Mouse (Mus musculus): ENCODE data around the gene Cenpm.

DNA sequence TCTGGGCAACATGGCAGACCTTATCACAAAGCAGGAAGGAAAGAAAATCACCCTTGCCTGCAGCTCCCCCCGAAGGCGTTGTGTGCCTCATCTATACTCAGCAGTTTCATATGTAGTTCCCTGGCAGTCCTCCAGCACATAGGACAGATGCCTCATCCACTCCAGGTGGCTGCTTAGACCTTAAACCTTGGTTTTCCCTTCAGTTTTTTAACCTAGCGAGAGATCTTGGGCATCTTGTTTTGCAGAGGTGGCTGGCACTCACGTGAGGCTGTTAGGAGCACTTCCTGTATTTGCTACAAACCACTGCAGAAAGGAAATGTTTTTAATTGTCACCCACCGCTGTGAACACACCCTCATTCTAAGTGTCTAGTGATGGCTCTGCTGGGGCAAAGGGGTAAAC, 57.6 kb downstream of the Cenpm start:
- TF ChIP-seq CTCF (IDR thresholded peaks at IDR 0.05; ENCODE audit: low read depth) (no peak), EP300 (IDR thresholded peaks at IDR 0.05; ENCODE audit: low read depth) (no peak)

All from heart, postnatal 0 days (tissue).